Mouse (Mus musculus) adrenal gland, adult 8-10 months (tissue): Measurements from ENCODE around the gene Srms. TPM values are rescaled to one million over a fixed set of nuclear protein-coding genes. Genes with fewer than 3 reads are reported as not detected.

Experiments
- DNase-seq: peaks from one replicate; pipeline ENCODE4 v3.0.0; 2022
- total RNA-seq, 4 experiments: library from RNA; stranded (reverse); gene quantifications; 2 replicates each; pipeline ENCODE4 v1.2.4; 2022

Srms gene
- total RNA-seq, 4 experiments from 2014 or later, result 0.42 to 1.0 (median 0.67) TPM

- no peak for DNase-seq
Observed at GRCm38 (mm10) chr2:181160821-181161220, 52.2 kb downstream of the Srms start.

GRCm38 (mm10) chr2:181159771-181160170, 53.2 kb downstream of the Srms start:
- no peak for DNase-seq

GRCm38 (mm10) chr2:181159091-181159514, 53.9 kb downstream of the Srms start:
- DNase-seq, result no peak

- DNase-seq, result no peak
Observed at GRCm38 (mm10) chr2:181158471-181158870, 54.5 kb downstream of the Srms start.

- no peak for DNase-seq
Observed at GRCm38 (mm10) chr2:181157716-181158302, 55.2 kb downstream of the Srms start.

GRCm38 (mm10) chr2:181157180-181157579, 55.8 kb downstream of the Srms start:
- DNase-seq, result no peak

GRCm38 (mm10) chr2:181156248-181157121, 56.5 kb downstream of the Srms start, which contains the start of gene Eef1a2:
Gene Eef1a2, minus strand, starts transcription at chr2:181157014.
- DNase-seq, result no peak

- no peak for DNase-seq
Observed at GRCm38 (mm10) chr2:181155801-181156200, 57.2 kb downstream of the Srms start.

Other genes starting within 250 kb of the Srms start
- gene Arfgap1, start 246.0 kb downstream of the Srms start, total RNA-seq, result 10 to 100 TPM; 50.9 to 76.4 (median 62.9) TPM
- 1 to 10 TPM; 2.3 to 4.5 (median 4.2) TPM for gene Col20a1, start 226.7 kb downstream of the Srms start, total RNA-seq
- gene Chrna4, start 169.6 kb downstream of the Srms start, total RNA-seq, result 10 to 100 TPM; 12.0 to 27.7 (median 20.5) TPM
- gene Kcnq2, start 77.9 kb downstream of the Srms start, total RNA-seq, result 10 to 100 TPM in 2 of 4 experiments, 1 to 10 TPM in 2; 5.8 to 14.8 (median 10.0) TPM
- gene Eef1a2, start 56.2 kb downstream of the Srms start, total RNA-seq, result 10 to 100 TPM; 65.8 to 85.9 (median 68.2) TPM
- gene Ppdpf, start 25.9 kb downstream of the Srms start, total RNA-seq, result 10 to 100 TPM; 66.8 to 74.0 (median 69.9) TPM
- gene Ptk6, start 10.4 kb downstream of the Srms start, total RNA-seq, result under 1 TPM in 3 of 4 experiments, not detected in 1; 0.10 to 0.40 (median 0.13) TPM
- gene Fndc11, start 6.8 kb upstream of the Srms start, total RNA-seq, result under 1 TPM in 3 of 4 experiments, not detected in 1; 0.49 to 0.83 (median 0.58) TPM
- 10 to 100 TPM; 18.8 to 32.4 (median 24.6) TPM for gene Helz2, start 28.8 kb upstream of the Srms start, total RNA-seq
- gene Gmeb2, start 74.8 kb upstream of the Srms start, total RNA-seq, result 10 to 100 TPM; 16.0 to 21.6 (median 18.6) TPM
- 10 to 100 TPM; 18.1 to 31.5 (median 20.7) TPM for gene Stmn3, start 101.3 kb upstream of the Srms start, total RNA-seq
- gene Rtel1, start 106.6 kb upstream of the Srms start, total RNA-seq, result 10 to 100 TPM; 26.4 to 74.8 (median 44.5) TPM
- 10 to 100 TPM; 49.1 to 76.4 (median 55.7) TPM for gene Zgpat, start 151.7 kb upstream of the Srms start, total RNA-seq
- 10 to 100 TPM; 42.4 to 63.8 (median 57.7) TPM for gene Arfrp1, start 152.2 kb upstream of the Srms start, total RNA-seq
- 10 to 100 TPM; 17.2 to 37.4 (median 22.9) TPM for gene Lime1, start 166.9 kb upstream of the Srms start, total RNA-seq
- gene Zbtb46, start 246.2 kb upstream of the Srms start, total RNA-seq, result 10 to 100 TPM; 14.0 to 25.1 (median 17.7) TPM